Mouse (Mus musculus) E14TG2a.4 (cell line): Measurements from ENCODE around the gene Eddm3b.

Source experiments
- CTCF ChIP-seq: conservative IDR thresholded peaks from 2 replicates; pipeline ENCODE4 v1.5.1; 2014; ENCODE audit warnings: low read length
- POU5F1 ChIP-seq: IDR thresholded peaks from 2 replicates; pipeline ENCODE4 v1.6.1; 2014; ENCODE audit warnings: low read length, borderline replicate concordance

DNA sequence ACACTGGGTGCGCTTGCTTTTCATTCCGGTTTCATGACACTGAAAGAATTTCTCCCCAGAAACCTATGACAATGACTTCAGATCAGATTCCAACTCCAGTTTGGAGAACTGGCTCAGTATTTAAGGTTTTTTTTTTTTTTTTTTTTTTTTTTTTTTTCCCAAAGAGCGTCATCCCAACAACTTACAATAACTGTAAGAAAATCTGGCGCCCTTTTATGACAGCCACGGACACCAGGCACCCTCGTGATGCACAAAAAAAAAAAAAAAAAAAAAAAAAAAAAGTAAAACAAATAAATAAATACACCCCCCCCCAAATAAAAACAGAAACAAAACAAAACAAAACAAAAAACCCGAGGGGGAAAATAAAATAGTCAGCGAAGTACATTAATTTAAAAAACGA, 26.5 kb upstream of the Eddm3b start:
- TF ChIP-seq CTCF (no peak), POU5F1 (no peak)
